Mouse (Mus musculus) monocyte, adult 2 months (primary cell): Measurements from ENCODE around the gene Slc39a7.
A peak's percentile ranks its signal among the peaks of the same experiment; 100 is the strongest.
"Not testable (repeated sequence)": the region's sequence is repeated elsewhere in the genome, so short reads cannot be mapped to it uniquely, and the experiment has no call there.

Source experiments
- DNase-seq, 2 experiments: peaks; one replicate each; pipeline ENCODE4 v3.0.0; 2022; ENCODE audit warnings: low spot score in 2 of 2, low read depth in 1 of 2

Gene Slc39a7

GRCm38 (mm10) chr17:34000150-34000537, 31.3 kb downstream of the Slc39a7 start, which contains the start of gene H2-K1:
TSS of gene H2-K1 (minus strand) at chr17:34000347.
- peak; percentile 96 to 97 for DNase-seq

DNA sequence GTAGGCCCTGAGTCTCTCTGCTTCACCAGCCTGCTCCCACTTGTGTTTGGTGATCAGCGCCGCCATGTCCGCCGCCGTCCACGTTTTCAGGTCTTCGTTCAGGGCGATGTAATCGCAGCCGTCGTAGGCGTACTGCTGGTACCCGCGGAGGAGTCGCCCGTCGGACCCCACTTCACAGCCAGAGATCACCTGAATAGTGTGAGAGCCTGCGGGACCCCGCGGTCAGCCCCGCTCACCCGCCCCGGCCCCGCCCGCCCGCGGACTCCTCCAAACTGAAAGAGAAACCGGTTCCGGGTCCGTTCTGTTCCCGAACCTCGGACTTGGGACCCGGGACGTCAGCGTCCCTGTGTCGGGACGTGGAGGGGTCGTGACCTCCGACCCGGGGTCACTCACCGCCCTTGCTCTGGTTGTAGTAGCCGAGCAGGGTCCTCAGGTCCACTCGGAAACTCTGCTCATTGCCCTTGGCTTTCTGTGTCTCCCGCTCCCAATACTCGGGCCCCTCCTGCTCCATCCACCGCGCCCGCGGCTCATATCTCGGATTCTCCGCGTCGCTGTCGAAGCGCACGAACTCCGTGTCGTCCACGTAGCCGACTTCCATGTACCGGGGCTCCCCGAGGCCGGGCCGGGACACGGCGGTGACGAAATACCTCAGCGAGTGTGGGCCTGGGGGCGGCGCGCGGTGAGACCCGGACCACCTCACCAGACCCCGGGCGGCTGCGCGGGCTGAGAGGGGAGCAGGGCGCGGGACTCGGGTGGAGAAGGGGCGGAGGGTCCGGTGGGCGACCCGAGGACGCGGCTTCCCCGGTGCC, 31.9 kb downstream of the Slc39a7 start:
- DNase-seq = no peak

DNA sequence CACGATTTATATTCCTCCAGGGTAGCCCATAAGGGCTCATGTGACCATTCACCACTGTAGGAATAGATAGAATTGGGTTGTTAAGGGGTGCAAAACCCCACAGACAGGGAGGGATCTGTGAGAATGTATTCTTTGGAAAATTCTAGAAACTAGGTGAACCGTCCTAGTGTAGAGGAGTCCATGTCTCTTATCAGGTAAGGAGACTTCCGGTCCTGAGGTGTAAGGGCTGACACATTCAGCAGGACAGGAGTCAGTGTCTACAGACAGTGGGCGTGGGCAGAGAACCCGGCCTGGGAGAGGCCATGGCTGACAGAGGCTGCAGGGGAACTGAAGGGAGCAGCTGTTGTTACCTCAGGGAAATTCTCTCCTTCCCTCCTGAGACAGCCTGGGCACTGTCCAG, 32.8 kb downstream of the Slc39a7 start:
- DNase-seq = not testable (repeated sequence)

DNA sequence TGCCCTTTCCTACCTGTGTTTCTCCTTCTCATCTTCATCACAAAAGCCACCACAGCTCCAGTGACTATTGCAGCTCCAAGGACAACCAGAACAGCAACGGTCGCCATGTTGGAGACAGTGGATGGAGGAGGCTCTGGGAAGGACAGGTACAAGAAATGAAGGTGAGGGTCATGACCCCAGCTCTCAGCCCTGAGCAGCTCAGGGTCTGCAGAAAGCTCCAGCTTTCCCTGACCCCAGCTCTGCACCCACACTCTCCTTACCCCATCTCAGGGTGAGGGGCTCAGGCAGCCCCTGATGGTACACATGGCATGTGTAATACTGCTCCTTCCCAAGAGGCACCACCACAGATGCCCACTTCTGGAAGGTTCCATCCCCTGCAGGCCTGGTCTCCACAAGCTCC, 34.5 kb downstream of the Slc39a7 start:
- not testable (repeated sequence) for DNase-seq

DNA sequence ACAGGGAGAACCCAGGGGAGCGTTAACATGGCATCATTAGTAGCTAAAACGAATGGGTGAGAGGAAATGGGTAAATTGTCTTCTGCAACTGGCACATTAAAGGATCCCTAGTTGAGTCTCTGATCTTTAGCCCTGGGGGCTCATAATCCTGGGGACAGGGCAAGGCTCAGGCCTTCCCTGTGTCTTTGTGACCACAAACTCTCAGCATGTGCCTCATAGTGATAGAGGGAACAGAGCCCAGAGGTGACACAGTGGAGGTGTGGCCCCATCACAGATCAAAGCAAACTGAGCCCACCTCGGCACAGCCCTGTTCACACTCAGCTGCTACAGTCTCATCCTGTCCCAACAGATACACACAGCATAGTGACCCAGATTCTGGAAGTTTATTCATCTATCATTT, 35.8 kb downstream of the Slc39a7 start:
- DNase-seq = no peak

- DNase-seq = no peak
Measured at GRCm38 (mm10) chr17:33994959-33995358, 36.5 kb downstream of the Slc39a7 start.

GRCm38 (mm10) chr17:33991788-33992664, 39.5 kb downstream of the Slc39a7 start:
- no peak for DNase-seq

DNA sequence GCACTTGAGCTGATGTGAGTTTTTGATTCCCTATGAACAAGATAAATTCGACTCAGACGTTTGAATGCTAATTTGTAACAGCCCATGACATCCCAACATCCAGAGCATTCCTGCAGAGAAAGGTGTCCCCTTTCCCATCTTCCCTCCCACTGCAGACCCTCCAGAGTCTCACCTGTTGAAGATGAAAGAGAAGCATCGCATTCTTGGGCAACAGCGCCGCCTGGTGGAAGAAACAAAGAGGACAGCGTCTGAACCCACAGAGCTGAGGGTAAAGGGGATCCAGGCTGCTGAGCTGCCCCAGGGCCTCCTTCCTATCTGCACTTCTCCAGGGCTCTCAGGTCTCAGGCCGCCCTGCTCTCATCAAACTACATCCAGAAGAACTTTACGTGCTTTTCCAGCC, 49.3 kb downstream of the Slc39a7 start:
- DNase-seq = not testable (repeated sequence)

DNA sequence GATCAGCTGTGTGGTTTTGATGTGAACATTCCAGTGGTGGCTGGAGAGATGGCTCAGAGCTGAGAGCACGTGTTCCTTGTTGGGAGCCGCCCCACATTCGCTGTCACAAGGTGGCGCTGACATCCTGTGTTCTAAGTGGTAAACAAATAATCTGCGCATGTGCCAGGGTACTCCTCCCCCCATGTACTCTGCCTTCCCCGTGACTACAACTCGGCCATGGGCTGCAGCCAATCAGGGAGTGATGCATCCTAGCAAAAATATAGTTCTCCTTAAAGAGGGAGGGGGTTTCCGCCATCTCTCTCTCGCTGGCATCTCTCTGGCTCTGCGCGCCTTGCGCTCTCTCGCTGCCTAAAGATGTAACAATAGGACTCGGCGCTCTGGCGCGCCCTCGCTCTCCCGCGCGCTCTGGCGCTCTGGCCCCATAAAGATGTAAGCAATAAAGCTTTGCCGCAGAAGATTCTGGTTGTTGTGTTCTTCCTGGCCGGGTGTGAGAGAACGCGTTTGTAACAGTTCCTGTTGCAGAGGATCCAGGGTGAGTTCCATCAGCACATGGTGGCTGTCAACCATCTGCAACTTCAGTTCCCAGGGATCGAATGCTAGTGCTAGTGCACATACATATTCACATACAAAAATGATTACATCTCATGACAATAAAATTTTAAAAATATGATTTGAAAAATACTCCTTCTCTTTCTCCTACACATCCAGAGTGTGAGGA, 50.1 kb downstream of the Slc39a7 start:
- DNase-seq = peak; percentile 81 to 86

- no peak for DNase-seq
Measured at GRCm38 (mm10) chr17:33980181-33981035, 51.1 kb downstream of the Slc39a7 start.

DNA sequence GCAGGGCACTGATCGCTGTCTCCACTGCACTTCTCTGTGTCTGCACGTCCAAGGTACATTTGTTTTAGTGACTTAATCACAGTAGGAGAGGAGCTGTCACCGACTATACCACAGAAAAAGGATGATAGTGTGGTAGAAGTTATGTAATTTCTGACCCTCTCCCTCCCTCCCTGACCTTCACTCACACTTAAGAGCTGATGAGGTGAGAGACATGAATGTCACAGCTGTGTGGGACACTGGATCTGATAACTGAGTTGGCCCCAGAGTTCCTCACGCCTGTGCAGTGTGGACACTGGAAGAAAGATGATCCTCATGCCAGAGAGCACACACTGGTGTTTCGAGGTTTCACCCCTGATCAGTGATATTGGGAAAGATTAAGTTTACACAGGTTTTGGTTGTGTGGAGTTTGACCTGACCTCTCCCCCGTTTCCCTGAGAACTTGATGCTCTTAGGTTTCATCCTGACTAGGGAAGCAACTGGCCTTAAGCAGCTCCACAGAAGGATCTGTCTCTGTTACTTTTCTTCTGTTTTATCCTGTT, 51.9 kb downstream of the Slc39a7 start:
- no peak for DNase-seq

DNA sequence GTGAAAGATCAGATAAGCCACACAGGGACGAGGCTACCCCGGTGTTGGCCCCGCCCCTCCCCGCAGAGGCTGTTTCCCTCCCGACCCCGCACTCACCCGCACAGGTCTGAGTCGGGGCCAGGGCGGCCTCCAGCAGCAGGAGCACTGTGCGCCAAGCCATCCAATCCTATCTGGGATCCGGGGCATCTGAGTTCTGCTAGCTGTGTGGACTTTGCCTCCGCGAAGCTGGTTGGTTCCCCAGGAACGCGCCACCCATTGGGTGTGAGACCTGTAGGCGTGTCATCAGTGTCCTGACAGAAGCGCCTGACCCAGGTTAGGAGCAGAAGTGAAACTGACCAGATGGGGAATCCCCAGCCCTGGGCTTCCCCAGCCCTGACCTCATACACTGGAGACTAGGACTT, 52.9 kb downstream of the Slc39a7 start:
- DNase-seq = peak; percentile 95
